Mouse (Mus musculus) gonadal fat pad, adult 2 months (tissue): ENCODE measurements at regions not wholly inside any gene's neighbourhood (a gene's known extent, or its start where the extent isn't known, plus 50 kb on each side); places are given as distances from the start of the nearest gene placed in this dataset.

ENCODE experiments used
- DNase-seq: peaks from one replicate; pipeline ENCODE4 v3.0.0-alpha.2; 2012; ENCODE audit warnings: low read depth

- no peak for DNase-seq
These were observed 113.6 kb upstream of the Rgma start for GRCm38 (mm10) chr7:73261750-73262149.

- no peak for DNase-seq
These were observed 112.8 kb upstream of the Rgma start for GRCm38 (mm10) chr7:73262526-73262925.

DNA sequence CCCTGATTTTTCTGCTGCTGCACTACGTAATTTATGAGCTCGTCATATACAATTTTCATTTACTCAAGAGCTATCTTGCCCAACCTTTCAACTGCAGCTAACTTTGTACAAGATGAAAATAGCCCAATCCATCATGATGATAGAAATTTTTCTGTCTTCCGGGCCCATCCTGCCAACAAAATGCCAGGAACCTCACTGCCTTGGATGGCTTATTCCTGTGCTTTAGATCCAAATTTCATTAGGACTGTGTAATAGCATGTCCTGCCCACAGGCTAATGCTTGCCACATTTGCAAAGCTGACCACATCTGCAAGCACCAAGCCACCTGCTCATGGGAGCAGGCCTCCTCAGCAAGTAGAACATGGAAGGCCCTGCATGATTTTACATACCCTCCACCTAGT lies 105.7 kb upstream of the Rgma start:
- peak; percentile 60 for DNase-seq

DNA sequence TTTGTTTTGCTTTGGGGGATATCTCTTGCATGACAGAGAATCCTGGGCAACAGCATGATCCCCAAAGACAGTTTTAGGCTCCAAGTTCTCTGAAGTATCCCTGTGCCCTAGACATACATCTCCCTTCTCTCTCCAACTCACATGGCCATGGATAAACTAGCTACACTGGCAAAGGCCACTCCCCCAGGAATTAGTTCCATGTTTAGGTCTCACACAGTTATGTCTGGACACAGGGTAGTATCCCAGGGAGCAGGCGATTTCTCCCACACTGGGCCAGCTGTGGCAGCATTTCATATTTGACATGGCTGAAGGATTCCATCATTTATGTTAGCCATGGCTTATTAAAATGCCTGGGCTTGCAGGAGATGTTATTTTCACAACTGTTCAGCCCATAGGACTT lies 102.5 kb upstream of the Rgma start:
- DNase-seq, result no peak

- DNase-seq, result no peak
These were observed 99.5 kb upstream of the Rgma start for GRCm38 (mm10) chr7:73275814-73276271.

GRCm38 (mm10) chr7:73278616-73279015 lies 96.7 kb upstream of the Rgma start:
- no peak for DNase-seq

DNA sequence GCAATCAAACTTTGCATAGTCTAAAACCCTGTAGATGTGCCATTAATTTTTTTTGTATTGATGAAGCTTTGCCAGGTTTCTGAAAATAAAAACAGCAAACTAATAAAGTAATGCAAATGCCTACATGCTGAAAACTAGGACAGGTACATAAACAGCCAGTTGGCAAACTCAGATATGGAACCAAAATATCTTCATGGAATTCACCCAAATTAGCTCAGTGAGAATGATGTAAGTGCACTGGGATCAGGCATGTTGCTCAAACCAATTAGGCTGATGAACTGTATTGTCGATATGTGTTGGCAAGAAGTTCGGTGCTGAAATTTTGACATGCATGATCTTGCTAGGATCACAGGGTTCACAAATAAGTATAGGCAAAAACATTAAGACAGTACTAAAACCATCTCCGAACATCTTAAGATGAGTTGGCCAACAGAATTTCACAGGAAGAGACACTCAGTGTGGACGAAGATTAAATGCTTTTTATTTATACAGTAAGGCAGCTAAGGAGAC lies 95.3 kb upstream of the Rgma start:
- DNase-seq, result peak; percentile 49

- DNase-seq, result no peak
These were observed 89.1 kb upstream of the Rgma start for GRCm38 (mm10) chr7:73286244-73286643.

- DNase-seq, result no peak
These were observed 82.0 kb upstream of the Rgma start for GRCm38 (mm10) chr7:73293337-73293736.

- no peak for DNase-seq
These were observed 80.9 kb upstream of the Rgma start for GRCm38 (mm10) chr7:73294399-73294798.

DNA sequence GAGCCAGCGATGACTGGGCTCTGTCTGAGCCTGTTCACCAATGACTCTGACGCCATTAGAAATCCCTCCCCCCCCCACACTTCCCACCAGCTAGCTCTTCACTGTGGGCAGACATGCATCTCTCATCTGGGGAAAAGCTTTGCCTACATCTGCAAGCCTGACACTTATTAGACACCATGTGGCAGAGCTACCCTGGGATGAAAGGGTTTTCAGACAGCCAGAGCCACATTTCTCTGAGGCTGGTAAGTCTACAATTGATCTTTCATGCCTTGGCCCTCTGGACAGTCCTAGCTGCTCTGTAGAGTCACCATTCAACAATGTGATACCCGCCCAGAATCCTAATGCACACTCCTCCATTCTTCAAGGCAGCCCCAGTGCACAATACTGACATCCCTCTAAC lies 72.8 kb upstream of the Rgma start:
- no peak for DNase-seq

DNA sequence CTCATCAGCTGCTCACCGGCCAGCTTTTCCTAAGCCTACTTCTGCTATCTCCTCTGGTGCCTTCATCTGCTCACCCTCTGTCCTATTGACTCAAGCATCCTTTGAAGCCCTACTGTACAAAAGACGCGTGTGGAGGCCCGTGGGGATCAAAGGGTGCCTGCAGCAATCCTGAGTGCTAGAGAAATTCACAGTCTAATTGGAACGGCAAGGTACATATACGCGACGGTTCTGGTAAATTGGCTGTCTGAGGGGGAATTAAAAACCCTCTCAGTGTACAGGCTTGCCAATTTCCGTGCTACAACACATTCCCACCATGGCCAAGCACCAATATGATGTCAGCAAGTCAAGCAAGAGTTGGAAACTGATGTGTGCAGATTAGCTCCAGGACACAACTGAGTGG lies 71.5 kb upstream of the Rgma start:
- DNase-seq, result no peak

- no peak for DNase-seq
These were observed 70.5 kb upstream of the Rgma start for GRCm38 (mm10) chr7:73304799-73305198.

- DNase-seq, result no peak
These were observed 69.9 kb upstream of the Rgma start for GRCm38 (mm10) chr7:73305286-73305975.

GRCm38 (mm10) chr7:73306296-73306695 lies 69.0 kb upstream of the Rgma start:
- DNase-seq, result no peak

- no peak for DNase-seq
These were observed 68.6 kb upstream of the Rgma start for GRCm38 (mm10) chr7:73306728-73307127.

- DNase-seq, result no peak
These were observed 67.5 kb upstream of the Rgma start for GRCm38 (mm10) chr7:73307586-73308490.

- no peak for DNase-seq
These were observed 66.3 kb upstream of the Rgma start for GRCm38 (mm10) chr7:73308981-73309380.

DNA sequence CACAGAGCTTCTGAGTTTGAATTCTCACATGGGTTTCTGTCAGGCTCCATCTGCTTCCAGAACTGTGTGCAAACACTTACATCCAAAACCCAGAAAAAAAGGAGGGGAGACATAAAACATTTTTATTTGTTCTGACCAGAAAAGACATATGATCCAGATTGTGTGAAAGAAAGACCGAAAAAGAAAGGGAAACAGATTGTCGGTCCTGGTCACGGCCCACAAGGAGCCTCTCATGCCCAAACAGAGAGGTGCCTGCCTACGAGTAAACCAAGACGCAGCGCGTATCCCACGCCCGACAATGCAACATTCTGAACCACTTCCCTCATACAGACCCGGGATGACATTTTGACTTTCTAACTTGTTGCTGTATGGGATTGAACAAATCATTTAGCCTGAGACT lies 65.3 kb upstream of the Rgma start:
- DNase-seq, result no peak

DNA sequence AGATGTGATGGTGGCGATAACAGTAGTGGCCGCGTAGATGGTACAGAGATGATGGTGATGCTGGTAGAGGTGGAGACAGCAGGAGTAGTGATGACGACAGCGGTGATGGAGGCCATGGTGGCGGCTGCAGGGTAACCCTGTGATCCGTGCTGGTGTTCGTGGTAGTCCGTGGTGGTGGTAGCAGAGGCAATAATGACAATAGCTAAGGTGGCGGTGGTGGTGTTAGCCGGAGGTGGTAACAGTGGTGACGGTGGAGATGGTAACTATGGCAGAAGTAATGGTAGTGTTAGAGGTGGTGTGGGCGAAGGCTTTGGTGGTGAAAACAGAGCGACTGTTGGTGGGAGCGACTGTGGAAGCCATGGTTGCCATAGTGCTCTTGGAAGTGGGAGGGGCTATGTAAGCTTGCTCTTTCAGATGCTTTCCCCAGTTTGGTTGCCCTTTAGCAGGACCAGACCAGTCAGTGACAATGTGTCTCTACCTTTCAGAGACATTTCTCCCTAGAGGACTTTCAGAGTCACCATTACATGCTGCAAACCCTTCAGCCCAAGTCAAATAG lies 64.7 kb upstream of the Rgma start:
- DNase-seq, result no peak

DNA sequence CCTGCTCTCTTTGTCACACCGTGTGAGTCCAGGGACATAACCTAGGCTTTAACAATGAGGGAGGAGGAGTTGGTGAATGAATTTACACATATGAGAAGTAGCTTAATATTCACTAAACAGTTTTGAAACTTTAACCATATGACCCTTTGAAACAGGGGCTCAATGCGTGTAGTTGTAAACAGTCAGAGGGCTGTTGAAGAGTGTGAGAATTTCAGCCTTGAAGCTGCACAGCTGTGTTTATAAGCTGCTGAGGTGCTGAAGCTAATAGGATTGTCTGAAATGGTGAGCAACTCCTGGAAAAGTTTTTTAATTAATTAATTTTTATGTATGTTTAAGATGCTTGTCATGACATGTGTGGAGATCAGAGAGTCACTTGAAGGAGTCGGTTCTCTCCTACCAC lies 59.8 kb upstream of the Rgma start:
- no peak for DNase-seq

GRCm38 (mm10) chr7:73317574-73317973 lies 57.7 kb upstream of the Rgma start:
- DNase-seq, result no peak

- DNase-seq, result no peak
These were observed 56.3 kb upstream of the Rgma start for GRCm38 (mm10) chr7:73319004-73319403.
